29 mouse cellular contexts compared by ENCODE assay signal in the genomic region with DNA sequence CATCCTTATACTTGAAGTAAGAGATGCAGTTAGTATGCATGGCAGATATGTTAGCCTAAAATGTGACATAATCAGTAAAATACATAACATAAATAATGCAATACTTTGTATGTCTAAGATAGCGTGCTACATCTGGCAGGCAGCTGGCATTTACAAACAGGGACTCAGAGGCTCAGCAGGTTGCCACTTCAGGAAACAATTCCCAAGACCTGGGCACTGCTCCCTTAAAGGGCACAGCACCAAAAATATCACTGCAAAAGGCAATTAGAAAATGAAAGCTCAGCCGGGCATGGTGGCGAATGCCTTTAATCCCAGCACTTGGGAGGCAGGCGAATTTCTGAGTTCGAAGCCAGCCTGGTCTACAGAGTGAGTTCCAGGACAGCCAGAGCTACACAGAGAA.
DNase-seq lines count a peak whose midpoint lies in the region; ATAC-seq and TF ChIP-seq lines count a peak whose summit lies in the region.
"Had no signal": no experiment of that assay in that cellular context is flagged by ENCODE, and none has a peak within 500 bp of the region (broad histone marks: within the 10 kb centered on the region; RNA-seq: fewer than 3 reads in every experiment).

No protein-coding gene starts in this region.

- H3K4me1 ChIP-seq in heart, embryonic 10.5 days, result no peaks in the 10 kb centered on the region
- no peaks in the 10 kb centered on the region for H3K4me1 ChIP-seq in lung, postnatal 0 days (ENCODE audit: insufficient read depth, low read depth, low read length)
- no peaks in the 10 kb centered on the region for H3K4me1 ChIP-seq in midbrain, embryonic 11.5 days (ENCODE audit: control insufficient read depth, insufficient read depth, low read length)
- H3K4me1 ChIP-seq in midbrain, embryonic 14.5 days (ENCODE audit: control insufficient read depth, insufficient read depth, low read length), result no peaks in the 10 kb centered on the region
- H3K4me1 ChIP-seq: embryonic facial prominence, embryonic 10.5 days; heart, embryonic 12.5 days; hindbrain, embryonic 12.5 days; hindbrain, embryonic 15.5 days had no signal

- ATAC-seq in lung, postnatal 0 days, result no peak
- ATAC-seq in midbrain, embryonic 11.5 days (ENCODE audit: low FRiP score), result no peak
- ATAC-seq in midbrain, embryonic 14.5 days (ENCODE audit: low FRiP score, low TSS enrichment), result no peak
- ATAC-seq: activated CD4-positive, CD25-positive, alpha-beta regulatory T cell, adult 4 months; CD4-positive, CD25-positive, alpha-beta regulatory T cell, adult 4 months; forebrain, embryonic 14.5 days; inflammation-experienced regulatory T-cells, adult 6 months; intestine, embryonic 16.5 days had no signal

- no peaks in the 10 kb centered on the region for H3K9me3 ChIP-seq in heart, embryonic 10.5 days
- no peaks in the 10 kb centered on the region for H3K9me3 ChIP-seq in lung, postnatal 0 days (ENCODE audit: low read length)
- no peaks in the 10 kb centered on the region for H3K9me3 ChIP-seq in midbrain, embryonic 11.5 days (ENCODE audit: control insufficient read depth, low read length)
- H3K9me3 ChIP-seq in midbrain, embryonic 14.5 days (ENCODE audit: control insufficient read depth, low read length), result no peaks in the 10 kb centered on the region
- H3K9me3 ChIP-seq: embryonic facial prominence, embryonic 10.5 days; embryonic facial prominence, embryonic 13.5 days; heart, embryonic 12.5 days; heart, embryonic 15.5 days; hindbrain, embryonic 12.5 days; hindbrain, embryonic 15.5 days had no signal

- TF ChIP-seq EP300 in lung, postnatal 0 days (IDR thresholded peaks at IDR 0.05), result no peak

- H3K27ac ChIP-seq in heart, embryonic 10.5 days, result no peak overlapping the region
- H3K27ac ChIP-seq in lung, postnatal 0 days (ENCODE audit: low read length), result no peak overlapping the region
- H3K27ac ChIP-seq in midbrain, embryonic 11.5 days (ENCODE audit: low read depth, low read length), result no peak overlapping the region
- no peak overlapping the region for H3K27ac ChIP-seq in midbrain, embryonic 14.5 days (replicated peaks; ENCODE audit: low read depth, low read length)
- H3K27ac ChIP-seq: embryonic facial prominence, embryonic 10.5 days; embryonic facial prominence, embryonic 13.5 days; gastrocnemius, adult 2 months; heart, adult 2 months; heart, embryonic 15.5 days; hindbrain, embryonic 12.5 days; hindbrain, embryonic 15.5 days had no signal

- no peak overlapping the region for H3K9ac ChIP-seq in lung, postnatal 0 days (replicated peaks; ENCODE audit: low read depth)
- H3K9ac ChIP-seq in midbrain, embryonic 11.5 days (ENCODE audit: low read length), result no peak overlapping the region
- H3K9ac ChIP-seq in midbrain, embryonic 14.5 days (replicated peaks; ENCODE audit: low read length), result no peak overlapping the region
- H3K9ac ChIP-seq: embryonic facial prominence, embryonic 13.5 days; forebrain, postnatal 0 days; heart, embryonic 12.5 days; heart, embryonic 15.5 days; hindbrain, embryonic 12.5 days; hindbrain, embryonic 15.5 days had no signal

- no peaks in the 10 kb centered on the region for H3K27me3 ChIP-seq in heart, embryonic 10.5 days (ENCODE audit: insufficient read depth, poor library complexity, severe bottlenecking)
- H3K27me3 ChIP-seq in lung, postnatal 0 days (replicated peaks; ENCODE audit: insufficient read depth, low read length), result no peaks in the 10 kb centered on the region
- no peaks in the 10 kb centered on the region for H3K27me3 ChIP-seq in midbrain, embryonic 11.5 days (ENCODE audit: control insufficient read depth, insufficient read depth, low read length)
- no peaks in the 10 kb centered on the region for H3K27me3 ChIP-seq in midbrain, embryonic 14.5 days (ENCODE audit: control insufficient read depth, insufficient read depth, low read length)
- H3K27me3 ChIP-seq: heart, embryonic 12.5 days; hindbrain, embryonic 12.5 days had no signal

- TF ChIP-seq CTCF in lung, postnatal 0 days (IDR thresholded peaks at IDR 0.05), result no peak

- no peak overlapping the region for H3K4me2 ChIP-seq in lung, postnatal 0 days (replicated peaks; ENCODE audit: low read depth, low read length)
- H3K4me2 ChIP-seq in midbrain, embryonic 11.5 days, result no peak overlapping the region
- H3K4me2 ChIP-seq in midbrain, embryonic 14.5 days (ENCODE audit: low read length), result no peak overlapping the region
- H3K4me2 ChIP-seq: embryonic facial prominence, embryonic 13.5 days; heart, embryonic 12.5 days; heart, embryonic 15.5 days; hindbrain, embryonic 12.5 days; hindbrain, embryonic 15.5 days had no signal

- 87% methylated on average over 5 of the region's 5 CpGs for WGBS in heart, embryonic 10.5 days
- 82% methylated on average over 5 of the region's 5 CpGs for WGBS in lung, postnatal 0 days
- WGBS in midbrain, embryonic 11.5 days, result 78% methylated on average over 5 of the region's 5 CpGs
- 74% methylated on average over 5 of the region's 5 CpGs for WGBS in midbrain, embryonic 14.5 days

- no peak overlapping the region for H3K4me3 ChIP-seq in heart, embryonic 10.5 days
- H3K4me3 ChIP-seq in lung, postnatal 0 days (ENCODE audit: low read depth, low read length), result no peak overlapping the region
- no peak overlapping the region for H3K4me3 ChIP-seq in midbrain, embryonic 11.5 days (ENCODE audit: low read depth, low read length)
- H3K4me3 ChIP-seq in midbrain, embryonic 14.5 days (replicated peaks; ENCODE audit: low read depth, low read length), result no peak overlapping the region
- H3K4me3 ChIP-seq: embryonic facial prominence, embryonic 10.5 days; embryonic facial prominence, embryonic 13.5 days; erythroblast, embryonic 14.5 days; gastrocnemius, adult 2 months; heart, adult 2 months; heart, embryonic 12.5 days; heart, embryonic 15.5 days; hindbrain, embryonic 12.5 days; hindbrain, embryonic 15.5 days had no signal

- H3K36me3 ChIP-seq in heart, embryonic 10.5 days, result no peaks in the 10 kb centered on the region
- no peaks in the 10 kb centered on the region for H3K36me3 ChIP-seq in lung, postnatal 0 days (ENCODE audit: insufficient read depth, low read length)
- no peaks in the 10 kb centered on the region for H3K36me3 ChIP-seq in midbrain, embryonic 11.5 days (ENCODE audit: control insufficient read depth, insufficient read depth, low read length)
- H3K36me3 ChIP-seq in midbrain, embryonic 14.5 days (ENCODE audit: control insufficient read depth, insufficient read depth, low read length), result no peaks in the 10 kb centered on the region
- H3K36me3 ChIP-seq: embryonic facial prominence, embryonic 10.5 days; embryonic facial prominence, embryonic 13.5 days; heart, embryonic 12.5 days; heart, embryonic 15.5 days; hindbrain, embryonic 12.5 days; hindbrain, embryonic 15.5 days had no signal

- DNase-seq in heart, adult 18-20 months, result peak; percentile 17 to 26
- no peak for DNase-seq in heart, embryonic 10.5 days (ENCODE audit: low spot score)
- DNase-seq in lung, adult 18-20 months, result peak; percentile 36 to 48
- no peak for DNase-seq in lung, postnatal 0 days (ENCODE audit: low spot score)
- DNase-seq in midbrain, embryonic 11.5 days (ENCODE audit: low spot score, missing footprints), result peak; percentile 67
- no peak for DNase-seq in midbrain, embryonic 14.5 days
- no peak for DNase-seq in testis, postnatal 10 days (ENCODE audit: low spot score)
- DNase-seq: adrenal gland, adult 8-10 months; adrenal gland, postnatal 25 days; cerebellum, adult 11-12 months; cerebellum, adult 8-10 months; cerebellum, postnatal 36 days; embryo, embryonic 11 days; forebrain, postnatal 0 days; gastrocnemius, adult 2 months; gastrocnemius, postnatal 14 days had no signal

Comparison
In these comparisons a context has a peak if more than half of its experiments do, and no peak if none do; other contexts are left out.
1. DNase-seq: peak in heart, adult 18-20 months (2 of 2), lung, adult 18-20 months (2 of 2) and midbrain, embryonic 11.5 days (single experiment); none in heart, embryonic 10.5 days (single experiment), lung, postnatal 0 days (single experiment), midbrain, embryonic 14.5 days (single experiment) and testis, postnatal 10 days (single experiment).